Mouse (Mus musculus): Measurements from ENCODE around the gene Wdr25.

Gene Wdr25

DNA sequence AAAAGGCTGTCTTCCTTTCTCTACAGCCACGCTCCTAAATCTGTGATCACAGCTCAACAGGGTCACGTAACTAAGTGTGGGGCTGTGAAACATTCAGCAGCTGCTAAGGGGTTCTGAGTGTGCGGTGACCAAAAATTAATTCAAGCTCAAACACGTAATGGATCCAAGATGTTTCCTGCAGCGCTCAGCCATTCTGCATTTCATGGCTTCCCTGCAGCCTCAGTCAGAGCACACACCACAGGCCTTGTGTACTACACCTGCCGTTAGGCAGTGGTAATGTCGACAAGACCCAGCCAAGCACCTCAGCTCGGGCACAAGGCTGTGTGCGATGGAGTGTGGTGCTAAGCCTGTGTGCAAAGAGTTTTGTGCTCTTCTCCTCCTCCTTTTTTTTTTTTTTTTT is 94.0 kb downstream of the Wdr25 start:
- DNase-seq (ENCODE audit: low spot score) = no peak

GRCm38 (mm10) chr12:108990425-108990824 is 97.0 kb downstream of the Wdr25 start:
- no peak for DNase-seq (ENCODE audit: low spot score)

GRCm38 (mm10) chr12:108993046-108993445 is 99.6 kb downstream of the Wdr25 start:
- no peak for DNase-seq (ENCODE audit: low spot score)

DNA sequence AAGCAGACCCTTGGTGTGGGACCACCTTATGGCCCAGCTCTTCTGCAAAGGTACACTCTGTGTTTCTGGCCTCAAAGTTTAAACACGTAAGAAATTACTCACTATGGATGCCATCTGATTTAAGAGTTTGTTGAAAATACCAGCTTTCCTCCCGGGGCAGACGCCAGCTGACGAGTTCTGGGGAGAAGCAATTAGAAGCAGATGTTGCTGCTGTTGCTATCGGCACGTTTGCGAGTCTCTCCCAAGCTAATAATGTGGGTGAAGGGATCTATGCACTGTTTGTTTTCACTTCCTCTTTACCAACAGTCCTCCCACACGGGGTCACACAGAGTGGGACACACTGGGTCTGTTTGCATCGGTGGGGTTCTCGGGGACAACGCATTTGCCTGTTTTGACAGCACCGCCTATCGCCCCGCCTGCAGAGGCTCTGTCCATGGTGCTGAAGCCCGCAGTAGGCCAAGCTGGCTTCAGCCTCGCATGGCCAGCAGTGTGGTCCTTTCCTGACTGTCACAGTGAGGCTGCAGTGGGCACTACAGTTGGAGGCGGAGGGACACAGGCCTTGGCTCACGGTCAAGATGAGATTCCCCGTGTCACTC is 101.1 kb downstream of the Wdr25 start:
- no peak for DNase-seq (ENCODE audit: low spot score)

GRCm38 (mm10) chr12:108995976-108996636 is 102.7 kb downstream of the Wdr25 start:
- no peak for DNase-seq (ENCODE audit: low spot score)

DNA sequence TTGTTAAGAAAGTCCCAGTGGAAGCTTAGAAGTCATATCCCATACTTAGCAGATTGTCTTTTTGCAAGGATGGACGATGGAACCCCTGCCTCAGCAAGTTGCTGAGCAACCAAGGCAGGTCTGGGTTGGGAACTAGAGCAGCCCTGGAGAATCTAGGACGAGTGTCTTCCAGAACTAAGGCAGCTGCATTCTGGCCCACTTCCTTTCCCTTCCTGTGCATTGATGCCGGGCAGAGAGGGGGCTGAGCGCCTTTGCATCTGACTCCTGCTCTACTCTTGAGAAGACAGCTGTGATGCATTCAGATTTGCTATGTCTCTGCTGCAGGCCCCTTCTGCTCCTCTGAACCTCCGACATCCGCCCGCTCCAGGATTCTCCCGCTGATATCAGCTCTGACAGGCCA is 103.8 kb downstream of the Wdr25 start:
- DNase-seq (ENCODE audit: low spot score) = no peak

DNA sequence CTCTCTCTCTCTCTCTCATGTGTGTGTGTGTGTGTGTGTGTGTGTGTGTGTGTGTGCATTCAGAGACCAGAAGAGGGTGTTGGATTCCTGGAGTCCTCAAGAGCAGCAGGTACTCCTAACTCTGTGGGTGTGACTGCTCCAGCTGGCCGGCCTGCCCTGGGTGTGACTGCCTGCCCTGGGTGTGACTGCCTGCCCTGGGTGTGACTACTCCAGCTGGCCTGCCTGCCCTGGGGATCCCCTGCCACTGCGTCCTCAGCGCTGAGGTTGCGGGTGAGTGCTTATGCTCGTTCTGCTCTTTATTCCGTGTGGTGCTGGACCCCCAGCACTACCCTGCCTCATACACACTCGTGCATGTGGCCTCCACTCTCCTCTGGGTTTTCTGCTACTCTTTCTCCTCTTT is 109.5 kb downstream of the Wdr25 start:
- DNase-seq (ENCODE audit: low spot score) = no peak

DNA sequence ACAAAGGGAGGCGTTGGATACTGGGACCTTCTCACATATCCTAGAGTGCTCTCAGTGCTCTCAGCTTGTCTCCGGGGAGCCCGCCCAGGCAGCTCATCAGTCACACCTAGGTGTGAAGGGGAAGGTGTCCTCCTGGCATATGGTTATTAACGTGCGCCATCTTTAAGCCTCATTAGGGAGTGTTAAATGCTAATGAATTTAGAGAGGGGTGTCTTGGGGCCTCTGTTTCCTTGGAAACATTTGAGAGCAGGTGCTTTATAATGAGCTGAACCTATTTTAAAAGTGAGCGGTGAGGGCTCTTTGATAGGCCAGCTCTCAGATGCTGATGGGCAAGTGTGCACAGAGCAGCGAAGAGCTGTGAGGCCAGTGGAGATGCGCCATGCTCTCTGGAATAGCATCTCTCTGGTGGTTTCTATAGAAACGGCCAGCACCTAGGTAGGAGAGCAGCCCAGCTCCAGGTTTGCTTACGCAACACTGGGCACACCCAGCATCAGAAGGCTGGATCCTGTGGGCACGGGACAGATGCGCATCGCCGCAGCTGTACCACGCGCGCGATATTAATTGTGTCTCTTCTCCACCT is 116.7 kb downstream of the Wdr25 start:
- DNase-seq (ENCODE audit: low spot score) = no peak

DNA sequence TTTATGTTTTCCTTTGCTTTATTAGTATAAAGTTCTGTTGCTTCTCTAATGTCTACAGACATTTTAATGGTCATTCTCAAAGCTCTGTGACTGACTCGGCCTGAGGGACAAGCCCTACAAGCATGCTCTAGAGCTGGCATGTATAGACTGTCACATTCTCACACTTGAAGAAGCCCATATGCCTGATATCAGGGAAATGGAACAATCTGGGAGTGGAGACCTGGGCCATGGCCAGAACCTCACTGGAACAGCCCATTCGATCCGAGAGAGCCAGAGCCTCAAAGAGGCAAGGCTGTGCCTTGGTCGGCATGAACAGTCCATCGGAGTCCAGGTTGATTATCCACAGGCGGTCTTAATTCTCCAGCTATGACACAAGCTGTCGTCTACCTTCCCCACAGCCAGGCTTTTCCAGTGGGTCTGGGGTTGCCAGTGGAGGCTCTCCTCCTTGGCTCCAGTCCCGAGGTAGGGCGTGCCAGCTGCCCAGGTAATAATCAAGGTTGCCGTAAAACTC is 128.8 kb downstream of the Wdr25 start:
- DNase-seq (ENCODE audit: low spot score) = no peak

- DNase-seq (ENCODE audit: low spot score) = no peak
Measured at GRCm38 (mm10) chr12:109022966-109023365, 129.5 kb downstream of the Wdr25 start.

DNA sequence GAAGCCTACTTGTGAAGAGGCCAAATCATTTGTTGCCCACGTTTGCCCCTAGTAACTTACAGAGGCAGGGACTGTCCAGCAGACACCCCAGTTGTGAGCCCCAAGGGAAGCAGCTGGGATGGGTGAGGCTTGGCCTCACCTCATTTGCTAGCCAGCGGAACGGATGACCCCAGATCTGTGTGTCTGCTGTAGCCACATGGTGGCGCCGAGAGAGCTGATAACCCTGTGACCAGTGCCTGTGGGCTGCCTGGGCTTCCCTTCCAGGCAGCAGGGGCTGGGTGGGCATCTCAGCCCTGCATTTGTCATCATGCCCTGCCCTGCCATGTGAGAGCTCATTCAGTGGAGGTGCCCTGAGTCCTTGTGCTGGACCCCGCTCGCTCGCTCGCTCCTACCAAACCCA is 130.3 kb downstream of the Wdr25 start:
- no peak for DNase-seq (ENCODE audit: low spot score)

DNA sequence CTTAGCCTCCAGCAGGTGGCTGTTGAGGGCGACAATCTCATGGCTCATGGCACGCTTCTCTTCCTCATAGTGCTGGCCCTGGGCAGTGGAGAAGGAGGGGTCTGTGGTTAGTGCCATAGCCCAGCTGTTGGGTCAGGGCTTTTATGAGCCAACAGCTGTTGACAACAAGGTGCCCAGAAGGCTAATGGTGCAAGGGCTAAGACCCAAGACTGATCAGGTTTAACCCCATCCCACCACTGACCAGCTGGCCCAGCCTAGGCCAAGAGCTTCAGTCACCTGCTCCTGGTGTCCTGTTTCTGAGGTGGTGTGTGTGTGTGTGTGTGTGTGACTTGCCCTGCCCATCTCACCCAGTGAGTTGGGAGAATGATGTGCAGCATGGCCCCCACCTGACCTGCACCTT is 143.6 kb downstream of the Wdr25 start:
- no peak for DNase-seq (ENCODE audit: low spot score)

DNA sequence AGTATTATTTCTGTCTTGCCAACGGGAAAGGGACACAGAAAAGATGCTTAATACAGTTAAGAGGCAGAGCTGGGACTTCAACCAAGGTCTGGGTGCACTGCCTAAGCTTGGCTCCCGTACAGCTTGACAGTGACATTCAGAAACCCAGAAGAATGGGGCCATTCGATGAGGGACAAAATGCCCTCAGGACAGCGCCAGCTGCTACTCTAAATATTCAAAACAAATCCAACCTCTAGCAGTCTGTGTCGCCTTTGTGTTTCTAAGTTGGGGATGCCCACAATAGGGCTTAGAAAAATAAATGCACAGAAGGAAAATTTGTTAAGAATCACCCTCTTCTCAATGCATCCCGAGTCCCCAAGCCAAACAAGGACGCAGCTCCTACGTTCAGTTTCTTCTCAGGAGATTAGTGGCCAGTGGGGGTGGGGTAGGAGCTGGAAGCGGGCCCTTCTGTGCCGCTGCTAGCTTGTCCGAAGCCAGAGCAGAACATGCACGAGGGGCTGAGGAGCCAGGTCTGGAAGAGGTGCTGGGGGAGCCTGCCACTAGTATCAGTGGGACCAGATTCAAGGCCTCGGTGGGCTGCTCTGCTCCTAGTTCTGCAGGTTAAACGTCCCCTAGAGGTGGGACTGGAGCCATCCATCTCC is 144.9 kb downstream of the Wdr25 start:
- DNase-seq (ENCODE audit: low spot score) = no peak

DNA sequence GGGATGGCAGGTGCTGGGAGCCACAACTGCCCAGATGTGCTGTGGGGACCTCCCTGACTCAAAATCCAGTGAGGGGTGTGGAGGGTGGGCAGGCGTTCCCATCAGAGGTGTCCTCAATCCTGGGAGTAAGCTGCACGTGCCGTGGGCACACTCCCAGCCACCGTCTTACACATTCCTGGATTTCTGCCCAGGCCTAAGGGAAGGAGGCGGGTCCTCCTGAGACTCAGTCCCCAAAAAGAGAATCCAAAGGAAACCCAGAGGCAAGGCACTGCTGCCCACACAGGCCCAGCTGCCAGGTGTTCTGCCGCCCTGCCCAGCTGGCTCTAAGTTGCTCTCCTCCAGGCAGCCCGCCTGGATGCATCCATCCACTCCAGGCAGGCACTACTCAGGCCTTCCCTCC is 145.9 kb downstream of the Wdr25 start:
- DNase-seq (ENCODE audit: low spot score) = no peak

DNA sequence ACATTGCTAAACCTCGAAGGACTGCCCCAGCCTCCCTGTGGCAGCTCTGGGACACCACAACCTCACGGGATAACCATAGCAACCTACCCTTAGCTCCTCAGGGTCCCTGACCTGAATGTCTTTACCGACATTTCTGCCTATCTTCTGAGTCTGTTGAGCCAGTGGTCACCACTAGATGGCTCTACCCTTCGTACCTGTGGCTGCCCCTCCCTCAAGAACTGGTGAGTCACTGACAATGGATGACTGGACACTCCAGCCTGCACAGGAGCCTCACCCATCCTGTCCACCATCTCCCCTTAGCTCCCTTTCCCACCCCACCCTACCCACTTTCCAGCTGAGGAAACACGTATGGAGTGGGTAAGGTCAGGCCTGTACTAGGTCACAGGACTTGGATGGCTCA is 151.1 kb downstream of the Wdr25 start:
- no peak for DNase-seq (ENCODE audit: low spot score)

DNA sequence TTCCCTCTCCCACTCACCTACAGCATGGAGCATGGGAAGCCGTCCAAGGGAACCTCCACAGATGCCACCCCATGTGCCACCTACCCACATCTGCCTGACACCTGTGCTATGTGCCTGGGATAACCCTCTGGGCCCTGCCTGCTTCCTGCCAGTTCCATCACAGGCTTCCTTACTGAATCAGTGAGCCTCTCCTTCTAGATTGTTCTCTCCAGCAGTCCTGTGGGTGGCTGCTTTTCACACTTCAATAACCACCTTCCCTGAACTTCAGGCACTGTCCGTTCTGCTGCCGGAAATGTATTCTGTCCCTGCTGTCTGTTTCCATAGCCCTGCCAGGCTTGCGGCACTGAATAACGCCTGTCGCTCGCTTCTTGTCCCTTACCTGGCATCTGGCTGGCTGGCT is 152.2 kb downstream of the Wdr25 start:
- no peak for DNase-seq (ENCODE audit: low spot score)

DNA sequence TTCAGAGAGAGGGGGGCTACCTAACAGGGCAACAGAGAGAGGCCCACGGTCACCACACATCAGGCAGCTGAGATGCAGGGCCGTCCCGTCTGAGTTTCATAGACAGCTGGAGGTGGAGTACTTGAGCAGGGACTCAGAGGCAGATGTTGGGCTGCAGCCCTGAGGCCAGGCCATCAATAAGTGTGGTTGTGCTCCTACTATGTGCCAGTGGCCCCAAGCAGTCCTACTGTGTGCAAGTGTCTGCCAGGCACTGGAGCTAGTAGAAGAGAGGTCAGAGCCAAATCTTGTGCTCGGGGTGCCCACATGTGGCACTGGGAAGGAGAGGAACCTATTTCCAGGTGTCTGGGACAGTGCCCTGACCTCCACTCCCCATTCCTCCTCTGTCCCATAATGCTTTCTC is 156.5 kb downstream of the Wdr25 start:
- DNase-seq (ENCODE audit: low spot score) = no peak

GRCm38 (mm10) chr12:109053020-109053806 is 159.8 kb downstream of the Wdr25 start:
- no peak for DNase-seq (ENCODE audit: low spot score)

- DNase-seq (ENCODE audit: low spot score) = no peak
Measured at GRCm38 (mm10) chr12:109057736-109058135, 164.3 kb downstream of the Wdr25 start.

DNA sequence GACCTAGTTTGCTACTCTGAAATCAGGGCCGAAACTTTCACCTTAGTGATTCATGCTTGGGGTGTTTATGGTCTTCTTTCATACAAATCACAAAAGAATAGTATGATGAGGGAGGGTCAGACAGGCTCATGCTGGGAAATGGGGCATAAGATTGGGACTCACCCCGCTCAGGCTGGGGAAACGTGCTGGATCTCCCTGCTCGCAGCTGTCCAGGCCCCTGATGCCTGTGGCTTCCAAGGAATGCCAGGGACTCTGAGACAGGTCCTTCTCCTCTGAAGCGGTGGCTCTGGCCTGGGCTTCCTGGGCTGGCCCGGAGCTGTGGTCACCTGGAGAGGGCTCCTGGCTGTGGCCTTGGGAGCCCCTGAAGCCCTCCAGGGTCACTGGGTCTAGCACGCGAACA is 165.2 kb downstream of the Wdr25 start:
- no peak for DNase-seq (ENCODE audit: low spot score)

DNA sequence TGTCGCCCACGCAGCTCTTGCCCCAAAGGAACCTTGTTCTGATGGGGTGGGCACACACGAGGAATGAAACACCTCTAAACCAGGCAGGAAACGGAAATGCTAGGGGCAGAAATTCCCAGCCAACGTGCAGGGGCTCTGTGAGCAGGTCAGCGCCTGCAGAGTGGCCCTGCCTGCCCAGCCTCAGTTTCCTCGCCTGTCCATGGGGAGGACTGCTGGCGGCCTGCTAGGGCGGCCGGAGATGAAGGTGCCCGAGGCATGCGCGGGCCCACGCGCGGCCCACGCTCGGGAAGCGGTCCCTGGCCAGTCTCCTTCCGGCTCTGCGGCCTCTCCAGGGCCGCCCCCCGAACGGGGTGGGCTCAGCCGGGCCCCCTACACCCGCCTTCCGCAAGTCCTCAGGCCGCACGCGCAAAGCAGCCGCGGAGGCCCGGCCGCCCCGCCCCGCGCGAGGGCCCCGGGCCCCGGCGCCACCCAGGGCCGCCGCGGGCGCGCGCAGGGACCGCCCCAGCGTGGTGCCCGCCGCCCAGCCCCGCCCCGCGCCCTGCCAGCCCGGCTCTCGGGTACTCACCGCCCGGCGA is 174.2 kb downstream of the Wdr25 start:
- no peak for DNase-seq (ENCODE audit: low spot score)

DNA sequence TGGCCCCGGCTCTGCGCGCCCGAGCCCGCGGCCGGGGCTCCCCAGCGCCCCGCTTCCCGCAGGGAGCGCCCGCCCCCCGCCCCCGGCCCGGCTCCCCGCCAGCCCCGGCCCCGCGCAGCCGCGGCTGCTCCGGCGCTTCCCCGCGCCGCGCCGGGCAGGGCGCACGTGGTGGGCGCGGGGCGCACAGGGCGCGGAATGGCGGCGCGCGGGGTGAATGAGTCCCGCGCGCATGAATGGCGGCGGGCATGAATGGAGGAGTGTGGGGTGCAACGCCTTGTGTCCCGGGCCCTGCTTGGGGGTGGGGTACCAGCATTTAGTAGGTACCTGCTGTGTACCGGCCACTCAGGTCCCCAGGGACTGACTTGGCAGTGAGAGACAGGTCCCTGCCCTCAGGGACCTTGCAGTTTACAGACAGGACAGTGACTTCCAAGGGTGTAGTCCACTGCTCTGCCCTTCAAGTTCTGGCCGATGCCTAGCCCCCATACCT is 174.8 kb downstream of the Wdr25 start, which contains the start of gene Begain:
Begain (minus strand) TSS at position 51 of the 487 bp plus-strand sequence.
- no peak for DNase-seq (ENCODE audit: low spot score)
